Mouse (Mus musculus): Measurements from ENCODE around the gene Pnma1.

DNA sequence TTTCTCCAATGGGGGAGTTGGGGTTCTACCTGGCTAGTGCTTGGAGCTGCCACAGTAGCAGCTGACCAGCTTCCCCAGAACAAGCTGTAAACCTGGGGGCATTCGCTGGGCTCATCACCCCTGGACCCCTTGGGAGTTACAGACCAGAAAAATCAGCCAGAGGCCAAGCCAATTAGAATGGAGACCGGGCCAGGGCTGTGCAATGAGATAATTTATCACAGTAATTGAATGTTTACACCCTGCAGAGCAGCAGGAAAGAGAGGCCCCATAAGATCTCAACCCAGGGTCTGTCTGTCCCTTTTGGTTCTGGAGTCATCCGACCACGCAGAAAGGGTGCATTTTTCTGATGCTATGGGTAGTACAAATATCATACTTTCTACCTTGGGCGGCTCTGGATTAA, 43.5 kb upstream of the Pnma1 start:
- TF ChIP-seq CTCF (IDR thresholded peaks at IDR 0.05; ENCODE audit: control insufficient read depth, insufficient read depth, insufficient replicate concordance, low read depth, low read length) (no peak), POLR2A (IDR thresholded peaks at IDR 0.05; ENCODE audit: control insufficient read depth, low read depth, low read length) (no peak)
